Mouse (Mus musculus) thymus, postnatal 10 days (tissue): ENCODE measurements around the gene Olfr681.
"Not testable (repeated sequence)": the region's sequence is repeated elsewhere in the genome, so short reads cannot be mapped to it uniquely, and the experiment has no call there.

Source experiments
- DNase-seq, 2 experiments: peaks; one replicate each; pipeline ENCODE4 v3.0.0; 2021; ENCODE audit warnings: low spot score in 2 of 2

The Olfr681 gene

GRCm38 (mm10) chr7:105116536-105116935 lies at the start of gene Olfr681:
Gene Olfr681, plus strand, starts transcription at chr7:105116836.
- no peak for DNase-seq

GRCm38 (mm10) chr7:105080905-105081304 lies 35.7 kb upstream of the Olfr681 start, which contains the start of gene Olfr679:
Gene Olfr679, plus strand, starts transcription at chr7:105081205.
- no peak for DNase-seq

- DNase-seq: not testable (repeated sequence)
Observed at GRCm38 (mm10) chr7:105092717-105093116, 23.9 kb upstream of the Olfr681 start, which contains the start of gene Olfr680-ps1. Gene Olfr680-ps1, minus strand, starts transcription at chr7:105092817.

GRCm38 (mm10) chr7:105141275-105141674 lies 24.6 kb downstream of the Olfr681 start:
- DNase-seq: no peak

- no peak for DNase-seq
Observed at GRCm38 (mm10) chr7:105146912-105147311, 30.3 kb downstream of the Olfr681 start, which contains the start of gene Olfr683. Gene Olfr683, minus strand, starts transcription at chr7:105147012.

- no peak for DNase-seq
Observed at GRCm38 (mm10) chr7:105163553-105163952, 46.9 kb downstream of the Olfr681 start, which contains the start of gene Olfr684. Gene Olfr684, minus strand, starts transcription at chr7:105163653.

- no peak for DNase-seq
Observed at GRCm38 (mm10) chr7:105170773-105171172, 54.1 kb downstream of the Olfr681 start.
